Mouse (Mus musculus) CD4-positive helper T cell, adult 2 months (primary cell): Measurements from ENCODE around the gene Mast3.

ENCODE experiments used
- DNase-seq: peaks from one replicate; pipeline ENCODE4 v3.0.0-alpha.2; 2012; ENCODE audit warnings: low read depth, missing footprints, low spot score

Gene Mast3

GRCm38 (mm10) chr8:70762118-70762517 lies 42.7 kb downstream of the Mast3 start:
- DNase-seq = no peak

DNA sequence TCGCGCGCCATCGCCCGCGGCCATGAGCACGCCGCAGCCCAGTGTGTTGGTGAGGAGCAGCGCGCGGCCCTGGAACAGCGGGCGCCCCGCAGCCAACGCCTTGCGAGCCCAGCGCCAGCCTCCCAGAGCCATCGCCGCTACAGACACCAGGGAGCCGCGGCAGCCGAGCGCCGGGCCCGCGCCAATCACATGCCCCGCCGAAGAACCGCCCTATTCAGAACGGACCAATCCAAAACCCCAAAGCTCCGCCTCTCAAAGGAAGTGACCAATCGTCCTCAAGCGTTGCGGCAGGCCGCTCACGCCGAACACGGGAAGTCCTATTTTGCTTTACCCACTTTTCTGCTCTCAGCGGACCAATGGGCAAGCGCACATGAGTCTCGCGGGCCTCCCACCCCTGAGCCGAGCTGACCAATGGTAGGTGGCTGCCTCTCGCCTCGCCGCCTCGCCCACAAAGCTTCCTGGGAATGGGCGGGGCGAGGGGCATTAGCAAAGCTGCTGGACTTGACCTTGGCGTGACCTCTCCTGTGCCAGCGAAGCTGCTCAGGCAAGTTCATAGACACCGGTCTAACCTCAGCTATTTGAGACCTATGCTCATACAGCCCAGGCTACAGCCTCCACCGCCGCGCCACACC lies 44.0 kb downstream of the Mast3 start, which contains the start of gene Mpv17l2:
Mpv17l2 (minus strand) TSS at position 172 of the 632 bp plus-strand sequence.
- peak; percentile 99 for DNase-seq

GRCm38 (mm10) chr8:70760350-70760749 lies 44.5 kb downstream of the Mast3 start:
- DNase-seq = peak; percentile 59

GRCm38 (mm10) chr8:70758616-70759561 lies 46.0 kb downstream of the Mast3 start:
- no peak for DNase-seq

DNA sequence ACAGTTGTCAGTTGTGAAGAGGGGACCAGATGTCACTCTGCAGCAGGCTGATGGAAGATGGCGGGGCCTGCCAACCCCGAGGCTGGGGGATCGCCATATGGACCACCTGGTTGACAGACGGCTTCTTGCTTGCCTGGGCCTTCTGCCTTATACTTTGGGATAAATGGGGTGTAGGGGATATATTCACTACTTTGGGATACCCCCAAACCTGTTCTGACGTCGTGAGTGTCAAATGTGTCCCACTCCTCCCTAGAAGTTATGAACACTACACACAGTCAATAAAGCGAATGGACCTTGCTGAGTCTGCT lies 46.6 kb downstream of the Mast3 start:
- DNase-seq = peak; percentile 6

- DNase-seq = peak; percentile 23
Measured at GRCm38 (mm10) chr8:70757523-70758307, 47.1 kb downstream of the Mast3 start.

DNA sequence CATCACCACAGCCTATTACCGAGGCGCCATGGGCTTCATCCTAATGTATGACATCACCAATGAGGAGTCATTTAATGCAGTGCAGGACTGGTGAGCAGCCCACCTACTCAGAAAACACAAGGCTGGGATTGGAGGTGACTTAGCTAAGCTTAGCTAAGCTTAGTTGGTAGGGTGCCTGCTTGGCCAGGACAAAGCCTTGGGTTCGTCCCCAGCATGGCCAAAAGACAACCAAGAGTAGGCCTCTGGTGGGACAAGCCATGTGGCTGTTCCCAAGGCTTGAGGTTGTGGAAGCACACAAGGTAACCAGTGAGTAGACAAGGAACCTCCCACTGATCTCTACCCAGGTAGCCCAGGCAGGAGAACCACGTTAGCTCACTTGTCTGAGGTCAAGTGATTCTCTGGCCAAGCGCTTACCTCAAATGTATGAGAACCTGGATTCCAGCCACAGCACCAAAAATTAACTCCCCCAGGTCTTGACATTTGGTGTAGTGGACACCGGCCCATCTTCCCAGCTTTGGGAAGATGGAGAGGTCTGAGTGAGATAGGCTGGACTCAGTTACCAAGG lies 48.3 kb downstream of the Mast3 start:
- DNase-seq = no peak

DNA sequence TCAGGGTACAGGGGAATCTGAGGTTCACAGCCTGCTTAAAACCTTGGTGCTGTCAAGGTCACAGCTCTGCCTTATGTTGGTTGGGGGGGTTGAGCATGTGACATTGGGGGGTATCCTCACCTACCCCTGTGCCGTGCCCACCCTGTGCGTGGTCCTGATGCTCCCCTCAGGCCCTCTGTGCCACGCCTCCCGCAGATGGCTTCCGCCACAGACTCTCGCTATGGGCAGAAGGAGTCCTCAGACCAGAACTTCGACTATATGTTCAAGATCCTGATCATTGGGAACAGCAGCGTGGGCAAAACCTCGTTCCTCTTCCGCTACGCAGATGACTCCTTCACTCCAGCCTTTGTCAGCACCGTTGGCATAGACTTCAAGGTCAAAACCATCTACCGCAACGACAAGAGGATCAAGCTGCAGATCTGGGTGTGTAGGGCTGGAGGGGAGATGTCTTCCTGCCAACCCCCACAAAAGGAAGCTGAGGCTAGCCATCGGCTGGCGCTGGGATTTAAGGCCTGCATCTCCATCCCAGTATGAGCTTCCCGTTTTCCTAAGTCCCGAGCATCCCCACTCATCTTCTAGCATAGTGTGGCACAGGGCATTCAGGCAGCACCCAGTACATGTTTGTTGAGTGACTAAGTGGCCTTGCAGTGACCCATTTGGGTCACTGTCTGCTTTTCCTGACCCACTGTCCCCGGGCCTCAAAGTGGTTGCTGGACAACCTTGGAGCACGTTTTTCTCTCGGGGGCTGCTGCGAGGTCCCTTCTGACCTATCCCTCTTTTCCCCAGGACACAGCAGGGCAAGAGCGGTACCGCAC lies 49.0 kb downstream of the Mast3 start:
- DNase-seq = peak; percentile 7

DNA sequence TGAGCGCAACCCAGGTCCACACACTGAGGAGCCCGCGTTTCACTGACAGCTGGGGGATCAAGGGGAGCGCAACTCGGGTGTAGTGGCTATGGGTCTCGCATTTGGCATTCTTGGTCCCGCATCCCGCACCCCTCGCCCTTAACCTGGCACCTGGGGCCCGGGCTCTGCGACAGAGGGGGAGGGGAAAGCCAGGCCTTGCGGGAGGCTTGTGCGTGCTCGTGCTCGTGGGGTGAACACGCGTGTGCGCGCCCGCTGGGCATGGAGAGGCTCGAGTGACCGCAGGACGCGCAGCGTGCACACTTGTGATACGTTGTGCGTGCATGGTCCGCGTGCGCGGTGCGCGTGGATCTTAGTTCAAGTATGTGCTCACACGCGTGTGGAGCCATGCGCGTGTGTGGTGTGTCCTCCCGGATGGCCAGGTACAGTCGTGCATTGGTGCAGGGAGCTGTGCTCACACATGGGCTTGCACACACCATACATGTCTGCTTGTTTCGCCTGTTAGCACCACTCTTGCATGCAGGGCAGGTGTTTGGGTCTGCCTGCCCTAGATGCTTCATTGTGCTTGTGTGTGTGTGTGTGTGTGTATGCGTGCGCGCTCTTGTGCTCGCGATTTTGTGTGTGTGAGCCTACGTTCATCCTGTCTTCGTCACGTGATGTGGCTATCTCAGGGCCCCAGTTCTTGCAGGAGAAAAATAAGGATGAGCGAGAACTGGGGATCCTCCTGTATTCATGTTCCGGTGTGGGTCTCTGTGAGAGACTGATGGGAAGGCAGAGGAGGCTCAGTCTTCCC lies 49.8 kb downstream of the Mast3 start:
- DNase-seq = peak; percentile 70

DNA sequence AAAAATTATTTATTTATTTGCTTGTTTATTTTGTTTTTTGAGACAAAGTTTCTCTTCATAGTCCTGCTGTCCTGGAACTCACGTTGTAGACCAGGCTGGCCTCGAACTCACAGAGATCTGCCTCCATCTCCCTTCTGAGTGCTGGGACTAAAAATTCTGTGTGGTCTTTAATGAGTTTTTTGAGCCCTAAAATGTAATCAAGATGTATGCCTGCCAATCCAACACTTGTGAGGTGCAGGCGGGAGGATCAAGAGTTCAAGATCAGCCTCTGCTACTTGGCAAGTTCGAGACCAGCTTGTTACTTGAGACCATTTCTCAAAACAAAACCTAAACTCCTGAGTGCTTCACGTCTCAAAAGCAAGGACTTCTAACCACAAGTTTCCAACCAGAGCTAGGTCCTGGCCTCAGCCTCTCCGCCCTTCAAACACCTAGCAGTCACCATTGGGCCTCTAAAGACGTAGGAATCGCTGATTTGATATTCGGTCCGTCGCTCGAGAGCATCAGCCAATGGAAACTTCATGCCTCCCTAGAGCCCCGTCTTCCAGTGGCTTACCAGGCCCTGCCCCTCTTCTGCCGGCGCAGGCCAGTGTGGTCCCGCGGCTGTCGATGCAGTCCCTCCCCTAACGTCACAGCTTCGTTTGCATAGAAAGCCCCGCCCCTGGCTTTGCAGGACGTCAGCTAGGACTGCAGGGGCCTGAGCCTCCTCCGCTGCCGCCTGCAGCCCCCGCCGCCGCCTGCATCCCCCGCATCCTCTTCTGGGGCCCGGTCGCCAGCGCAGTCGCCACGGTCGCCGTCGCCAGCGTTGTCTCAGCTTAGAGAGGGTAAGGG lies 50.6 kb downstream of the Mast3 start, which contains the start of gene Rab3a:
Rab3a (plus strand) TSS at position 637 of the 828 bp plus-strand sequence.
- DNase-seq = peak; percentile 99

DNA sequence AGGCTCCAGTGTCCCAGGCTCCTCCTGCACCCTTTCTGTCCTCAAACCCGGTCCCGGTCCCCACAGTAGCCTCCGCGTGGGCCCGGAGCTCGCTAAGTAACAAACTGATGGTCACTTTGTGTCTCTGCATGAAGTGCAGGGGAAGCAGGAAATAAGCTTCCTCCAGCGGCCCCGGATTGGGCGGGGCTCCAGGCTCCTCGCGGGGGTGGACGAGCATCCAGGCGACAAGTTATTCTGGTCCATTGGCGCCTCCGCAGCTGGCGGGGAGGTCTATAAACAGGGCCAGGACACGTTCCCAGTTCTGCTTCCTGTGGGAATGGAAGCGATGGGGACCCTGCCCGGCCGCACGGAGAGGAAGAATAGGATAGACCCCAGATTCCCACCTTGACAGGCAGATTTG lies 51.7 kb downstream of the Mast3 start:
- DNase-seq = peak; percentile 74

GRCm38 (mm10) chr8:70752000-70752764 lies 52.7 kb downstream of the Mast3 start:
- DNase-seq = peak; percentile 77

DNA sequence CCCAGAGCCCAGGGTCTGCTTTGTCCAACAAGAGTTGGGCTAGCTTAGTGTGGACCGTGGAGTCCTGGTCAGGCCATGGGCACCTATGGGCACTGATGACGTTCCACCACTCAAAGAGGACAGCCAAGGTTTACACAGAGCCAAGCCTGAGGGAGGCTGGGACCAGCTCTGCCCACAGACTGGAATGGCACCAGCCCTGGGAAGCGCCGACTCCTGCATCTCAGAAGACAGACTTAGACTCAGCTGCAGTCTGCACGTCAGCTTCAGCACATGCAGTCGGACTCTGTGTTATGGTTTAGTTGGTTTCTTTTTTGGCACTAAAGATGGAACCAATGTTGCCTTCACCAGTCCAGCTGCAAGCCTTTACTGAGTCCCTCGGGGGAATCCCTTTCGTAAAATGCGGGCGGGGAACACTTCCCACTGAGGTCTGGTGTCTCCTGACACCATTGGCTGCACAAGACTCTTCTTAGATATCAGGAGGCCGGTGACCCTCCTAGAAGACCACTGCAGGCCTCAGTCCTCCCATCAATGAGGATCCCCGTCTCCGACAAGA lies 54.6 kb downstream of the Mast3 start:
- DNase-seq = no peak

- no peak for DNase-seq
Measured at GRCm38 (mm10) chr8:70749097-70749674, 55.7 kb downstream of the Mast3 start.

- no peak for DNase-seq
Measured at GRCm38 (mm10) chr8:70748246-70749096, 56.4 kb downstream of the Mast3 start.

- DNase-seq = no peak
Measured at GRCm38 (mm10) chr8:70747211-70747890, 57.5 kb downstream of the Mast3 start.
